Mouse (Mus musculus) small intestine, adult 2 months (tissue): ENCODE measurements at regions not wholly inside any gene's neighbourhood (a gene's known extent, or its start where the extent isn't known, plus 50 kb on each side); places are given as distances from the start of the nearest gene placed in this dataset.

Source experiments
- CTCF ChIP-seq: fragments of 200-500 bp; IDR thresholded peaks from 2 replicates; pipeline ENCODE4 v1.5.1; 2012; ENCODE audit warnings: low read depth, mild to moderate bottlenecking, control low read depth, inconsistent platforms, low read length, moderate library complexity, mixed read lengths; ENCODE audit not compliant: insufficient replicate concordance, insufficient read length; ENCODE audit errors: extremely low read depth
- POLR2A ChIP-seq: fragments of 200-500 bp; IDR thresholded peaks from 2 replicates; pipeline ENCODE4 v1.6.1; 2012; ENCODE audit warnings: low read depth, mild to moderate bottlenecking, control low read depth, inconsistent platforms, low read length, moderate library complexity

- no peak for TF ChIP-seq POLR2A
- TF ChIP-seq CTCF = no peak
Measured at GRCm38 (mm10) chr9:30191902-30192301, 229.0 kb upstream of the Ntm start.
